Mouse (Mus musculus) forebrain, embryonic 13.5 days (tissue): ENCODE results near the gene Hcn2. TPM values are rescaled to one million over a fixed set of nuclear protein-coding genes. Genes with fewer than 3 reads are reported as not detected.
"Not testable (repeated sequence)": the region's sequence is repeated elsewhere in the genome, so short reads cannot be mapped to it uniquely, and the experiment has no call there.

Source experiments
- ATAC-seq: fragments of 200-750 bp; cut with Nextera tagmentation; 2 replicates; pipeline ENCODE4 v1.8.0; 2017
- H3K27ac ChIP-seq: fragments of 300-500 bp; sonication (generic); 2 replicates; pipeline ENCODE4 v1.5.1; 2015; ENCODE audit warnings: inconsistent platforms, mild to moderate bottlenecking, moderate library complexity
- H3K27me3 ChIP-seq: fragments of 300-500 bp; sonication (generic); 2 replicates; pipeline ENCODE4 v1.6.1; 2015; ENCODE audit warnings: mild to moderate bottlenecking, inconsistent platforms
- H3K36me3 ChIP-seq: fragments of 300-500 bp; sonication (generic); 2 replicates; pipeline ENCODE4 v1.6.1; 2015; ENCODE audit warnings: mild to moderate bottlenecking, inconsistent platforms; ENCODE audit not compliant: poor library complexity, severe bottlenecking
- H3K4me1 ChIP-seq: fragments of 300-500 bp; sonication (generic); 2 replicates; pipeline ENCODE4 v1.6.1; 2015; ENCODE audit warnings: inconsistent platforms
- H3K4me2 ChIP-seq: fragments of 300-500 bp; sonication (generic); 2 replicates; pipeline ENCODE4 v1.6.1; 2015; ENCODE audit warnings: inconsistent platforms, mild to moderate bottlenecking, moderate library complexity
- H3K4me3 ChIP-seq: fragments of 300-500 bp; sonication (generic); 2 replicates; pipeline ENCODE4 v1.5.1; 2015; ENCODE audit warnings: mild to moderate bottlenecking, inconsistent platforms
- H3K9ac ChIP-seq: fragments of 300-500 bp; sonication (generic); 2 replicates; pipeline ENCODE4 v1.6.1; 2015; ENCODE audit warnings: mild to moderate bottlenecking, inconsistent platforms
- H3K9me3 ChIP-seq: fragments of 300-500 bp; sonication (generic); replicated peaks from 2 replicates; pipeline ENCODE4 v1.6.1; 2016; ENCODE audit warnings: inconsistent platforms
- WGBS: fragments of 180-500 bp; shearing (Covaris S2); methylation state at CpG from one replicate; pipeline ENCODE4 v1.1.7; 2015; 5-methylcytosine and 5-hydroxymethylcytosine counted together
- polyA plus RNA-seq: library from polyadenylated mRNA; unstranded; fragments of >200 nt; fragmentation: Nextera tagmentation; extraction: Ambion mirVana; gene quantifications from 2 replicates; pipeline ENCODE4 v1.2.1, GENCODE M21; 2015

Hcn2 gene
- polyA plus RNA-seq, 1 experiment from 2014 or later = 0.06 TPM

GRCm38 (mm10) chr10:79756660-79757059, 40.2 kb downstream of the Hcn2 start:
- ATAC-seq = no peak
- 90% methylated on average over 24 of the region's 24 CpGs for WGBS
- Histone ChIP-seq H3K27ac (no peak overlapping the region), H3K4me3 (no peak overlapping the region), H3K27me3 (no peaks in the 10 kb centered on the region), H3K9ac (no peak overlapping the region), H3K36me3 (peaks cover 59% of the 10 kb centered on the region), H3K4me1 (peaks cover 10% of the 10 kb centered on the region), H3K9me3 (no peaks in the 10 kb centered on the region), H3K4me2 (no peak overlapping the region)

- H3K4me2 ChIP-seq, H3K9ac ChIP-seq, H3K27me3 ChIP-seq, ATAC-seq, H3K4me3 ChIP-seq, H3K27ac ChIP-seq, H3K9me3 ChIP-seq: not testable (repeated sequence)
- peaks cover 70% of the 10 kb centered on the region for H3K36me3 ChIP-seq
- peaks cover 20% of the 10 kb centered on the region for H3K4me1 ChIP-seq
- 100% methylated on average over 1 of the region's 1 CpGs for whole genome bisulfite sequencing
These were observed 43.2 kb downstream of the Hcn2 start for GRCm38 (mm10) chr10:79759675-79760074.

GRCm38 (mm10) chr10:79760603-79761143, 44.2 kb downstream of the Hcn2 start:
- Histone ChIP-seq H3K9ac (no peak overlapping the region), H3K4me1 (peaks cover 22% of the 10 kb centered on the region), H3K36me3 (peaks cover 69% of the 10 kb centered on the region), H3K27me3 (no peaks in the 10 kb centered on the region), H3K4me2 (no peak overlapping the region), H3K27ac (no peak overlapping the region), H3K4me3 (no peak overlapping the region), H3K9me3 (no peaks in the 10 kb centered on the region)
- 93% methylated on average over 11 of the region's 11 CpGs for WGBS
- no peak for ATAC-seq

GRCm38 (mm10) chr10:79762875-79763274, 46.4 kb downstream of the Hcn2 start:
- Histone ChIP-seq H3K27me3 (no peaks in the 10 kb centered on the region), H3K9ac (no peak overlapping the region), H3K4me1 (peaks cover 31% of the 10 kb centered on the region), H3K36me3 (peaks cover 47% of the 10 kb centered on the region), H3K4me3 (no peak overlapping the region), H3K9me3 (no peaks in the 10 kb centered on the region), H3K4me2 (no peak overlapping the region), H3K27ac (no peak overlapping the region)
- no peak for ATAC-seq
- WGBS = 81% methylated on average over 3 of the region's 3 CpGs

- Histone ChIP-seq H3K27ac (no peak overlapping the region), H3K4me3 (no peak overlapping the region), H3K36me3 (peaks cover 33% of the 10 kb centered on the region), H3K27me3 (no peaks in the 10 kb centered on the region), H3K9me3 (no peaks in the 10 kb centered on the region), H3K4me2 (no peak overlapping the region), H3K9ac (peak overlapping the region; percentile 41), H3K4me1 (peaks cover 40% of the 10 kb centered on the region)
- 88% methylated on average over 7 of the region's 7 CpGs for WGBS
- no peak for ATAC-seq
These were observed 47.8 kb downstream of the Hcn2 start for GRCm38 (mm10) chr10:79764234-79764633.

- WGBS = 79% methylated on average over 2 of the region's 2 CpGs
- peak overlapping the region; percentile 76 for H3K4me3 ChIP-seq
- no peaks in the 10 kb centered on the region for H3K27me3 ChIP-seq
- ATAC-seq = no peak
- H3K36me3 ChIP-seq = peaks cover 25% of the 10 kb centered on the region
- H3K4me2 ChIP-seq = peak overlapping the region; percentile 94
- H3K4me1 ChIP-seq = peaks cover 40% of the 10 kb centered on the region
- H3K27ac ChIP-seq = no peak overlapping the region
- H3K9me3 ChIP-seq = no peaks in the 10 kb centered on the region
- H3K9ac ChIP-seq = peak overlapping the region; percentile 94
These were observed 48.9 kb downstream of the Hcn2 start for GRCm38 (mm10) chr10:79765228-79765745.

GRCm38 (mm10) chr10:79766001-79766507, 49.6 kb downstream of the Hcn2 start:
- Histone ChIP-seq H3K4me2 (peak overlapping the region; percentile 94), H3K27me3 (peaks cover 3% of the 10 kb centered on the region; the same call in 1 of the 2 replicates), H3K9me3 (no peaks in the 10 kb centered on the region), H3K9ac (peak overlapping the region; percentile 94), H3K4me3 (peak overlapping the region; percentile 76), H3K4me1 (peaks cover 40% of the 10 kb centered on the region), H3K36me3 (peaks cover 18% of the 10 kb centered on the region), H3K27ac (peak overlapping the region; percentile 86)
- 7% methylated on average over 16 of the region's 16 CpGs for WGBS
- no peak for ATAC-seq

GRCm38 (mm10) chr10:79766508-79767325, 50.3 kb downstream of the Hcn2 start, which contains the start of gene Rnf126:
Rnf126 (minus strand) TSS chr10:79766952.
- WGBS = under 1% methylated on average over 94 of the region's 101 CpGs
- Histone ChIP-seq H3K9ac (peak within 1 kb of the TSS; percentile 94), H3K27ac (peak within 1 kb of the TSS; percentile 86), H3K4me2 (peak within 1 kb of the TSS; percentile 94), H3K27me3 (peaks cover 4% of the 10 kb centered on the region; the same call in 1 of the 2 replicates), H3K9me3 (no peaks in the 10 kb centered on the region), H3K4me3 (peak within 1 kb of the TSS; percentile 76), H3K36me3 (peaks cover 11% of the 10 kb centered on the region), H3K4me1 (peaks cover 40% of the 10 kb centered on the region)
- peak; percentile 89 for ATAC-seq

GRCm38 (mm10) chr10:79767372-79768244, 51.2 kb downstream of the Hcn2 start:
- Histone ChIP-seq H3K27ac (peak overlapping the region; percentile 86), H3K36me3 (peaks cover 2% of the 10 kb centered on the region; the same call in 1 of the 2 replicates), H3K9ac (peak overlapping the region; percentile 94), H3K27me3 (peaks cover 6% of the 10 kb centered on the region; the same call in 1 of the 2 replicates), H3K4me2 (peak overlapping the region; percentile 94), H3K4me3 (peak overlapping the region; percentile 76), H3K4me1 (peaks cover 40% of the 10 kb centered on the region), H3K9me3 (no peaks in the 10 kb centered on the region)
- peak; percentile 83 for ATAC-seq
- 12% methylated on average over 40 of the region's 40 CpGs for WGBS

GRCm38 (mm10) chr10:79768400-79768799, 52.0 kb downstream of the Hcn2 start:
- no peak overlapping the region for H3K4me2 ChIP-seq
- no peak overlapping the region for H3K9ac ChIP-seq
- no peak overlapping the region for H3K27ac ChIP-seq
- no peak for ATAC-seq
- no peak overlapping the region for H3K4me3 ChIP-seq
- H3K9me3 ChIP-seq = no peaks in the 10 kb centered on the region
- no peaks in the 10 kb centered on the region for H3K36me3 ChIP-seq
- H3K27me3 ChIP-seq = peaks cover 6% of the 10 kb centered on the region; the same call in 1 of the 2 replicates
- H3K4me1 ChIP-seq = peaks cover 40% of the 10 kb centered on the region
- WGBS = 0% methylated on average over 5 of the region's 5 CpGs

- ATAC-seq = no peak
- Histone ChIP-seq H3K36me3 (no peaks in the 10 kb centered on the region), H3K27ac (no peak overlapping the region), H3K9ac (no peak overlapping the region), H3K27me3 (peaks cover 6% of the 10 kb centered on the region; the same call in 1 of the 2 replicates), H3K4me3 (no peak overlapping the region), H3K4me2 (no peak overlapping the region), H3K4me1 (peaks cover 31% of the 10 kb centered on the region), H3K9me3 (no peaks in the 10 kb centered on the region)
- 75% methylated on average over 4 of the region's 4 CpGs for WGBS
These were observed 52.9 kb downstream of the Hcn2 start for GRCm38 (mm10) chr10:79769329-79769728.
